Mouse (Mus musculus): ENCODE measurements around the gene Celf2. TPM values are rescaled to one million over a fixed set of nuclear protein-coding genes. Genes with fewer than 3 reads are reported as not detected.

Celf2 gene
- total RNA-seq, 1 experiment from 2014 or later, result 180 TPM

- ATAC-seq (replicated peaks in 1 of 2; ENCODE audit: insufficient read depth in 1 of 2, low FRiP score in 2 of 2, low TSS enrichment in 1 of 2, low read depth in 1 of 2, poor library complexity in 2 of 2, severe bottlenecking in 2 of 2), result no peak
Observed at GRCm38 (mm10) chr2:7031389-7031788, 478.0 kb downstream of the Celf2 start.

- no peak for ATAC-seq (replicated peaks in 1 of 2; ENCODE audit: insufficient read depth in 1 of 2, low FRiP score in 2 of 2, low TSS enrichment in 1 of 2, low read depth in 1 of 2, poor library complexity in 2 of 2, severe bottlenecking in 2 of 2)
Observed at GRCm38 (mm10) chr2:7026737-7027136, 482.6 kb downstream of the Celf2 start.

GRCm38 (mm10) chr2:7025594-7025993, 483.8 kb downstream of the Celf2 start:
- ATAC-seq (replicated peaks in 1 of 2; ENCODE audit: insufficient read depth in 1 of 2, low FRiP score in 2 of 2, low TSS enrichment in 1 of 2, low read depth in 1 of 2, poor library complexity in 2 of 2, severe bottlenecking in 2 of 2), result no peak

- no peak for ATAC-seq (replicated peaks in 1 of 2; ENCODE audit: insufficient read depth in 1 of 2, low FRiP score in 2 of 2, low TSS enrichment in 1 of 2, low read depth in 1 of 2, poor library complexity in 2 of 2, severe bottlenecking in 2 of 2)
Observed at GRCm38 (mm10) chr2:7022184-7022583, 487.2 kb downstream of the Celf2 start.

GRCm38 (mm10) chr2:7017384-7018113, 491.8 kb downstream of the Celf2 start:
- no peak for ATAC-seq (replicated peaks in 1 of 2; ENCODE audit: insufficient read depth in 1 of 2, low FRiP score in 2 of 2, low TSS enrichment in 1 of 2, low read depth in 1 of 2, poor library complexity in 2 of 2, severe bottlenecking in 2 of 2)

DNA sequence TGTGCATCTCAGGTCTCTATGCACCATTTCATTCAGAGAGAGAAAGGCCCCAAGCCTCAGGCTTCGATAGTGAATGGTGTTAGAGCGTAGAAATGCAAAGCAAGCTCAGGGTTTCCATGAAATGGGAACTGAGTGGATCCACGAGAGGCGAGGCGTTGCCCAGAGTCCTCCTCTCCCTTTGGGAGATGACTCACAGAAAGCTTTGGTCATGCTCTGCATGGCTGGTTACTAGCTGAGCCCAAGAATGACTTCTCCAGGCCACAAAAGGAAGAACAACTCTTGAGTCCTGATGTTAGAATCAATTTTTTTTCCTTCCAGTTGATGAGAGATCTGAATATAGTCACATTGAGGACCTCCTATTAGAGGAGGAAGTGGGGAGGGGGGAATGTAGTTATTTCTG, 496.2 kb downstream of the Celf2 start:
- ATAC-seq (replicated peaks in 1 of 2; ENCODE audit: insufficient read depth in 1 of 2, low FRiP score in 2 of 2, low TSS enrichment in 1 of 2, low read depth in 1 of 2, poor library complexity in 2 of 2, severe bottlenecking in 2 of 2), result no peak

- ATAC-seq (replicated peaks in 1 of 2; ENCODE audit: insufficient read depth in 1 of 2, low FRiP score in 2 of 2, low TSS enrichment in 1 of 2, low read depth in 1 of 2, poor library complexity in 2 of 2, severe bottlenecking in 2 of 2), result no peak
Observed at GRCm38 (mm10) chr2:7006816-7007215, 502.5 kb downstream of the Celf2 start.

- ATAC-seq (replicated peaks in 1 of 2; ENCODE audit: insufficient read depth in 1 of 2, low FRiP score in 2 of 2, low TSS enrichment in 1 of 2, low read depth in 1 of 2, poor library complexity in 2 of 2, severe bottlenecking in 2 of 2), result no peak
Observed at GRCm38 (mm10) chr2:7001967-7002366, 507.4 kb downstream of the Celf2 start.

GRCm38 (mm10) chr2:6991010-6991421, 518.3 kb downstream of the Celf2 start:
- no peak for ATAC-seq (replicated peaks in 1 of 2; ENCODE audit: insufficient read depth in 1 of 2, low FRiP score in 2 of 2, low TSS enrichment in 1 of 2, low read depth in 1 of 2, poor library complexity in 2 of 2, severe bottlenecking in 2 of 2)

DNA sequence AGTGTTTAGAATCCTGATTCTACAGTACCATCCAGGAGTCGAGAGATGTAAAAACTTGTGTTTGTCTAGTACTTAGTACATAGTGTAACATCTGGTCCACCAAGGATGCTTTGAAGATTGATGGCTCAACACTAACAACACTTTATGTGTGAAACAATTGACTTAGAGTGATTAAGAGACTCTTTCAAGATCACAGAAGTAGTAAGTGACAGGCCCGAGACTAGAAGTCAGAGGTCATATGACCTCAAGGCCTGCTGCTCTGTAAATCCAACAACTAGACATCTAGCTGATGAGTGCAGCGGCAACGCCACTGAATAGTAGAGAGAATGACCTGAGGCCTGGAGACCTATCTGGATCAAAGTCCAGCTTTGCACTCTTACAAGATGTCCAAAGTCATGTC, 523.7 kb downstream of the Celf2 start:
- no peak for ATAC-seq (replicated peaks in 1 of 2; ENCODE audit: insufficient read depth in 1 of 2, low FRiP score in 2 of 2, low TSS enrichment in 1 of 2, low read depth in 1 of 2, poor library complexity in 2 of 2, severe bottlenecking in 2 of 2)

GRCm38 (mm10) chr2:6983902-6984301, 525.5 kb downstream of the Celf2 start:
- no peak for ATAC-seq (replicated peaks in 1 of 2; ENCODE audit: insufficient read depth in 1 of 2, low FRiP score in 2 of 2, low TSS enrichment in 1 of 2, low read depth in 1 of 2, poor library complexity in 2 of 2, severe bottlenecking in 2 of 2)

DNA sequence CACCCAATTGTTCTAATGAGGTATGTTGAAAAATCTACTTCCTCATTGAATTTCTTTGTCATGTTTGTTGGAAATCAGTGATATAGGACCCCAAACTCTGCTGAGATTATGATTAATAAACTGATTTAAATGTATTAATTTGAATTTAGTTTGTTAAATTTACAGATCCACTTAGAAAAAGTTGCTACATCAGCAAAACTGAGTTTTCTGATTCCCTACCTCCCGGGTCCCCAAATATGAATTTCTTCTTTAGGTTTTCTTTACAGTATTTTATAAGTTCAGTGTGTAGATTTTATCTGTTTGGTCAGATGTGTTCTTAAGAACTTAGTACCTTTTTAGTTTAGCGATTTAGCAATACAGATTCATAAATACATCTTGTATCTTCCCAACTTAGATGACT, 533.1 kb downstream of the Celf2 start:
- no peak for ATAC-seq (replicated peaks in 1 of 2; ENCODE audit: insufficient read depth in 1 of 2, low FRiP score in 2 of 2, low TSS enrichment in 1 of 2, low read depth in 1 of 2, poor library complexity in 2 of 2, severe bottlenecking in 2 of 2)

DNA sequence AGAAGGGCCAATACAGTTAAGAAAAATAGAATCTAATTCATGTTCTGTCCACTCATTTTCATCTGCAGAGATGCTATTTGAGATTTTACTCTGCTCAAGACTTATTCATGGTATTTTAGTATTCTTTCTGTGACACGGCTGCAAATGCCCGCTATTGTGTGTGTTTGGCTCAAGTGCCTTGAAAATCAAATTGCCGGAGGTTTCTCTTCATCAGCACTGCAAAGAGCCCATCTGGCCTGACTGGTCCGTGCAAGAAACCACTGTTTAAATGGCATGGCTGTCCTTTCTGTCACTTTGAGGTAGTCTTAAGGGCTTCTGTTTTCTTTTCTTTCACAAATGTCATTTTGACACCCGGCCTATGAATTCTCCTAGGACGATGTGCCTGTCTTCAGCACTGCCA, 540.1 kb downstream of the Celf2 start:
- ATAC-seq (replicated peaks in 1 of 2; ENCODE audit: insufficient read depth in 1 of 2, low FRiP score in 2 of 2, low TSS enrichment in 1 of 2, low read depth in 1 of 2, poor library complexity in 2 of 2, severe bottlenecking in 2 of 2), result no peak

DNA sequence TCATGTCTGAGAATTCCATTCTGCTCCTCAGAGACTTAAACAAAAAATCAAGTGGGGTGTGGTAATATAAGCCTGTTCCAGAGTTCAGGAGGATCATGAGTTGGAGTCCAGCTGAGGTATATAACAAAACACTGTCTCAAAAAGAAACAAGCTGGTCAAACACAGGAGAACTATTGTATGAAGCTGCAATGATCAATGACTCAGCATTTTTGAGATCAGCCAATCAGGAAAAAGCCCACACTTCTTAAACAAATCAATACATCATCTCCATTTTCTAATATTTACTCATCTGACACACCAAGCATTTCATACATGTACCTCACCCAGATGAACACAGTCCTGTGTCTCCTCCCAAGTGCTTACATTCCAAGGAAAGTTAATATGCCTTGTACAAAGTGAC, 544.1 kb downstream of the Celf2 start:
- no peak for ATAC-seq (replicated peaks in 1 of 2; ENCODE audit: insufficient read depth in 1 of 2, low FRiP score in 2 of 2, low TSS enrichment in 1 of 2, low read depth in 1 of 2, poor library complexity in 2 of 2, severe bottlenecking in 2 of 2)

GRCm38 (mm10) chr2:6950702-6951101, 558.7 kb downstream of the Celf2 start:
- no peak for ATAC-seq (replicated peaks in 1 of 2; ENCODE audit: insufficient read depth in 1 of 2, low FRiP score in 2 of 2, low TSS enrichment in 1 of 2, low read depth in 1 of 2, poor library complexity in 2 of 2, severe bottlenecking in 2 of 2)

GRCm38 (mm10) chr2:6945638-6946415, 563.5 kb downstream of the Celf2 start:
- no peak for ATAC-seq (replicated peaks in 1 of 2; ENCODE audit: insufficient read depth in 1 of 2, low FRiP score in 2 of 2, low TSS enrichment in 1 of 2, low read depth in 1 of 2, poor library complexity in 2 of 2, severe bottlenecking in 2 of 2)

- no peak for ATAC-seq (replicated peaks in 1 of 2; ENCODE audit: insufficient read depth in 1 of 2, low FRiP score in 2 of 2, low TSS enrichment in 1 of 2, low read depth in 1 of 2, poor library complexity in 2 of 2, severe bottlenecking in 2 of 2)
Observed at GRCm38 (mm10) chr2:6943651-6944050, 565.7 kb downstream of the Celf2 start.

GRCm38 (mm10) chr2:6942635-6943390, 566.5 kb downstream of the Celf2 start:
- no peak for ATAC-seq (replicated peaks in 1 of 2; ENCODE audit: insufficient read depth in 1 of 2, low FRiP score in 2 of 2, low TSS enrichment in 1 of 2, low read depth in 1 of 2, poor library complexity in 2 of 2, severe bottlenecking in 2 of 2)
